In the genomic region with DNA sequence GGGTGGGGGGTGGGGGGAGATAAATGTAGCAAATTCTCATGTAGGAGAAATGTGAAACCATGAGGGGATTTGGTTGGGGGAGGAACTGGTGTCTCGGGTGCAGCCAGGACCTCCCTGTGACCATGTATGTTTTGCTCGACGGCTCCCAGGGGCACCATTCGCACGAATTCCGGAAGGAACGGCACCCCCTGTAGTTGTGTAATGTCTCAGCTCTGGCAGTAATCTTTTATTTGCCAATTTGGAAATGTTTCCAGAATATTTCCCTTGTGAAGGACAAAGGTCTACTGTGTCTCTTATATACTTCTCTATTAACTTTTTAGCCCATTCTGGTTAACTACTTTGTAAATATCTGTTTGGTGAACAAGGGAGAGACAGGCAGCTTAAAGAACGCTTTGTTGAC, we compare ENCODE assay signal across 19 mouse cellular contexts. TPM values are rescaled to one million over a fixed set of nuclear protein-coding genes. Genes with fewer than 3 reads are reported as not detected.
DNase-seq lines count a peak whose midpoint lies in the region; ATAC-seq and TF ChIP-seq lines count a peak whose summit lies in the region.
"Had no signal": no experiment of that assay in that cellular context is flagged by ENCODE, and none has a peak within 500 bp of the region (broad histone marks: within the 10 kb centered on the region; RNA-seq: fewer than 3 reads in every experiment).

No protein-coding gene starts in this region.

- H3K9me3 ChIP-seq in forebrain, embryonic 12.5 days = no peaks in the 10 kb centered on the region
- H3K9me3 ChIP-seq in forebrain, embryonic 13.5 days (replicated peaks) = no peaks in the 10 kb centered on the region
- no peaks in the 10 kb centered on the region for H3K9me3 ChIP-seq in liver, embryonic 16.5 days (replicated peaks; ENCODE audit: control insufficient read depth, low read length)
- H3K9me3 ChIP-seq in liver, embryonic 11.5 days (ENCODE audit: control insufficient read depth, low read length) = no peaks in the 10 kb centered on the region
- H3K9me3 ChIP-seq: heart, embryonic 10.5 days; midbrain, embryonic 13.5 days had no signal

- peaks cover 30% of the 10 kb centered on the region for H3K4me1 ChIP-seq in forebrain, embryonic 12.5 days
- peaks cover 44% of the 10 kb centered on the region for H3K4me1 ChIP-seq in forebrain, embryonic 13.5 days
- H3K4me1 ChIP-seq in liver, embryonic 16.5 days (ENCODE audit: control insufficient read depth, low read depth, low read length) = no peaks in the 10 kb centered on the region; the same call in 1 of the 2 replicates
- no peaks in the 10 kb centered on the region for H3K4me1 ChIP-seq in liver, embryonic 11.5 days (replicated peaks; ENCODE audit: control insufficient read depth, insufficient read depth, low read length)
- H3K4me1 ChIP-seq in testis, adult 2 months (ENCODE audit: control insufficient read depth, insufficient read depth, low read length) = no peaks in the 10 kb centered on the region

- no peak for TF ChIP-seq CTCF in testis, adult 2 months (IDR thresholded peaks at IDR 0.05; ENCODE audit: control insufficient read depth, insufficient read depth, insufficient replicate concordance, low read depth, low read length)

- DNase-seq in liver, embryonic 11.5 days (ENCODE audit: low spot score) = no peak
- no peak for DNase-seq in testis, postnatal 14 days (ENCODE audit: low spot score)
- peak; percentile 48 to 77 for DNase-seq in lung, postnatal 4 days
- DNase-seq in embryo, embryonic 11 days = no peak
- DNase-seq: B cell, adult 2 months; cerebellum, adult 8-10 months; forebrain, postnatal 0 days; gastrocnemius, postnatal 36 days; right cerebral cortex, postnatal 14 days; spleen, adult 18-20 months; thymus, adult 18-20 months; thymus, postnatal 4 days had no signal

- WGBS in forebrain, embryonic 12.5 days = 77% methylated on average over 8 of the region's 8 CpGs
- 88% methylated on average over 8 of the region's 8 CpGs for WGBS in forebrain, embryonic 13.5 days
- 65% methylated on average over 8 of the region's 8 CpGs for WGBS in liver, embryonic 16.5 days (ENCODE audit: insufficient replicate concordance)
- whole genome bisulfite sequencing in liver, embryonic 11.5 days = 76% methylated on average over 8 of the region's 8 CpGs

- no peak overlapping the region for H3K4me2 ChIP-seq in forebrain, embryonic 12.5 days
- no peak overlapping the region for H3K4me2 ChIP-seq in forebrain, embryonic 13.5 days
- H3K4me2 ChIP-seq in liver, embryonic 16.5 days (ENCODE audit: low read depth, low read length) = no peak overlapping the region
- H3K4me2 ChIP-seq in liver, embryonic 11.5 days = no peak overlapping the region
- H3K4me2 ChIP-seq: midbrain, embryonic 13.5 days had no signal

- no peak for TF ChIP-seq POLR2A in testis, adult 2 months (IDR thresholded peaks at IDR 0.05; ENCODE audit: control insufficient read depth, low read depth, low read length)

- no peaks in the 10 kb centered on the region for H3K36me3 ChIP-seq in forebrain, embryonic 12.5 days (replicated peaks)
- no peaks in the 10 kb centered on the region for H3K36me3 ChIP-seq in forebrain, embryonic 13.5 days (ENCODE audit: poor library complexity, severe bottlenecking)
- H3K36me3 ChIP-seq in liver, embryonic 16.5 days (ENCODE audit: control insufficient read depth, insufficient read depth) = no peaks in the 10 kb centered on the region
- no peaks in the 10 kb centered on the region for H3K36me3 ChIP-seq in liver, embryonic 11.5 days (ENCODE audit: control insufficient read depth, insufficient read depth, low read length)
- H3K36me3 ChIP-seq in testis, adult 2 months (ENCODE audit: control insufficient read depth, insufficient read depth, low read length) = no peaks in the 10 kb centered on the region
- H3K36me3 ChIP-seq: heart, embryonic 10.5 days; midbrain, embryonic 13.5 days had no signal

- H3K9ac ChIP-seq in forebrain, embryonic 12.5 days = no peak overlapping the region
- no peak overlapping the region for H3K9ac ChIP-seq in forebrain, embryonic 13.5 days
- no peak overlapping the region for H3K9ac ChIP-seq in liver, embryonic 16.5 days (ENCODE audit: low read depth, low read length)
- no peak overlapping the region for H3K9ac ChIP-seq in liver, embryonic 11.5 days (ENCODE audit: low read depth, low read length)
- H3K9ac ChIP-seq: forebrain, postnatal 0 days; midbrain, embryonic 13.5 days had no signal

- H3K27ac ChIP-seq in forebrain, embryonic 12.5 days = 0 out of 2 replicates have a peak overlapping the region, but pooled peaks have one; percentile 19
- H3K27ac ChIP-seq in forebrain, embryonic 13.5 days = no peak overlapping the region
- no peak overlapping the region for H3K27ac ChIP-seq in liver, embryonic 16.5 days (ENCODE audit: low read length)
- H3K27ac ChIP-seq in liver, embryonic 11.5 days (ENCODE audit: low read depth, low read length) = no peak overlapping the region
- H3K27ac ChIP-seq in testis, adult 2 months (ENCODE audit: control insufficient read depth, insufficient read depth, low read depth, low read length) = no peak overlapping the region
- H3K27ac ChIP-seq: heart, embryonic 10.5 days; midbrain, embryonic 13.5 days had no signal

- no peak overlapping the region for H3K4me3 ChIP-seq in forebrain, embryonic 12.5 days (replicated peaks)
- H3K4me3 ChIP-seq in forebrain, embryonic 13.5 days = no peak overlapping the region
- no peak overlapping the region for H3K4me3 ChIP-seq in liver, embryonic 16.5 days (ENCODE audit: low read depth, low read length)
- no peak overlapping the region for H3K4me3 ChIP-seq in liver, embryonic 11.5 days (ENCODE audit: low read depth, low read length)
- peak overlapping the region; percentile 13; the same call in 1 of the 2 replicates for H3K4me3 ChIP-seq in testis, adult 2 months (ENCODE audit: control insufficient read depth, low read depth, low read length)
- H3K4me3 ChIP-seq: heart, embryonic 10.5 days; midbrain, embryonic 13.5 days had no signal

- no peak for ATAC-seq in forebrain, embryonic 12.5 days (ENCODE audit: low FRiP score)
- no peak for ATAC-seq in forebrain, embryonic 13.5 days
- ATAC-seq in liver, embryonic 16.5 days (ENCODE audit: low read depth) = peak; percentile 16; the same call in 1 of the 2 replicates
- no peak for ATAC-seq in liver, embryonic 11.5 days (replicated peaks; ENCODE audit: low FRiP score)
- ATAC-seq: forebrain, postnatal 0 days; inflammation-experienced regulatory T-cells, adult 6 months; midbrain, embryonic 13.5 days had no signal

- no peaks in the 10 kb centered on the region for H3K27me3 ChIP-seq in forebrain, embryonic 12.5 days
- no peaks in the 10 kb centered on the region for H3K27me3 ChIP-seq in forebrain, embryonic 13.5 days
- no peaks in the 10 kb centered on the region for H3K27me3 ChIP-seq in liver, embryonic 16.5 days (ENCODE audit: control insufficient read depth, insufficient read depth, low read depth, low read length)
- no peaks in the 10 kb centered on the region for H3K27me3 ChIP-seq in liver, embryonic 11.5 days (replicated peaks; ENCODE audit: control insufficient read depth, insufficient read depth, low read length)
- H3K27me3 ChIP-seq in testis, adult 2 months (ENCODE audit: control insufficient read depth, insufficient read depth, low read length) = no peaks in the 10 kb centered on the region
- H3K27me3 ChIP-seq: midbrain, embryonic 13.5 days had no signal

RNA-seq across cellular contexts. Expression of a gene that starts 27.5 kb away (rescaled TPM):
- polyA plus RNA-seq in forebrain, embryonic 12.5 days (2016; fragmentation: Nextera tagmentation; extraction: Ambion mirVana) = 6.4 and 6.6 TPM in 2 replicates
- 3.6 and 3.7 TPM in 2 replicates for polyA plus RNA-seq in forebrain, embryonic 13.5 days (2015; fragmentation: Nextera tagmentation; extraction: Ambion mirVana)
- 0.31 and 0.41 TPM in 2 replicates for polyA plus RNA-seq in liver, embryonic 16.5 days (2015; fragmentation: Nextera tagmentation; extraction: Ambion mirVana)
- 2.8 and 3.5 TPM in 2 replicates for polyA plus RNA-seq in liver, embryonic 11.5 days (2014; fragmentation: Nextera tagmentation; extraction: Ambion mirVana)
- 25.6 and 33.5 TPM in 2 replicates for polyA plus RNA-seq in testis, adult 2 months (2012; rRNA removed)

RNA-seq across cellular contexts. Expression of a gene that starts 35.7 kb away (rescaled TPM):
- polyA plus RNA-seq in forebrain, embryonic 12.5 days (2016; fragmentation: Nextera tagmentation; extraction: Ambion mirVana) = 0.56 and 0.72 TPM in 2 replicates
- 0.47 and 0.99 TPM in 2 replicates for polyA plus RNA-seq in forebrain, embryonic 13.5 days (2015; fragmentation: Nextera tagmentation; extraction: Ambion mirVana)
- 0.09 and 0.14 TPM in 2 replicates for polyA plus RNA-seq in liver, embryonic 16.5 days (2015; fragmentation: Nextera tagmentation; extraction: Ambion mirVana)
- 0.47 and 0.62 TPM in 2 replicates for polyA plus RNA-seq in liver, embryonic 11.5 days (2014; fragmentation: Nextera tagmentation; extraction: Ambion mirVana)
- polyA plus RNA-seq in testis, adult 2 months (2012; rRNA removed) = 43.7 and 46.9 TPM in 2 replicates
- polyA plus RNA-seq: inflammation-experienced regulatory T-cells, adult 6 months had no signal

Comparison
In these comparisons a context has a peak if more than half of its experiments do, and no peak if none do; other contexts are left out.
1. DNase-seq: peak in lung, postnatal 4 days (2 of 2); none in liver, embryonic 11.5 days (single experiment), testis, postnatal 14 days (single experiment) and embryo, embryonic 11 days (single experiment).
2. RNA of a gene that starts 35.7 kb away (polyA plus RNA-seq): 43.7 to 46.9 TPM in testis, adult 2 months; 0.47 to 0.99 TPM in forebrain, embryonic 13.5 days, 0.56 to 0.72 TPM in forebrain, embryonic 12.5 days, 0.47 to 0.62 TPM in liver, embryonic 11.5 days and 0.09 to 0.14 TPM in liver, embryonic 16.5 days; every median in the first group is over 10 times any median in the second.